Mouse (Mus musculus) limb, embryonic 11.5 days (tissue): ENCODE measurements around the gene Tm4sf5. TPM values are rescaled to one million over a fixed set of nuclear protein-coding genes. Genes with fewer than 3 reads are reported as not detected.
A peak's percentile ranks its signal among the peaks of the same experiment; 100 is the strongest.

ENCODE experiments used
- ATAC-seq: fragments of 200-750 bp; cut with Nextera tagmentation; 2 replicates; pipeline ENCODE4 v1.8.0; 2017; ENCODE audit warnings: low read depth; ENCODE audit not compliant: insufficient number of reproducible peaks, low FRiP score, low TSS enrichment
- DNase-seq: peaks from one replicate; pipeline ENCODE4 v3.0.0-alpha.2; 2015; ENCODE audit warnings: low spot score
- H3K27ac ChIP-seq: fragments of 300-500 bp; sonication (generic); replicated peaks from 2 replicates; pipeline ENCODE4 v1.5.1; 2014; ENCODE audit warnings: low read depth, mild to moderate bottlenecking, low read length
- H3K27me3 ChIP-seq: fragments of 300-500 bp; sonication (generic); 2 replicates; pipeline ENCODE4 v1.6.1; 2014; ENCODE audit warnings: mild to moderate bottlenecking, low read length, mixed read lengths; ENCODE audit not compliant: control insufficient read depth, insufficient read depth
- H3K36me3 ChIP-seq: fragments of 300-500 bp; sonication (generic); 2 replicates; pipeline ENCODE4 v1.6.1; 2014; ENCODE audit warnings: mild to moderate bottlenecking, low read length, moderate library complexity, mixed read lengths; ENCODE audit not compliant: control insufficient read depth, insufficient read depth
- H3K4me1 ChIP-seq: fragments of 300-500 bp; sonication (generic); 2 replicates; pipeline ENCODE4 v1.6.1; 2014; ENCODE audit warnings: low read length, mixed read lengths; ENCODE audit not compliant: control insufficient read depth, insufficient read depth
- H3K4me2 ChIP-seq: fragments of 300-500 bp; sonication (generic); 2 replicates; pipeline ENCODE4 v1.6.1; 2014; ENCODE audit warnings: low read depth, mild to moderate bottlenecking, moderate library complexity; ENCODE audit not compliant: severe bottlenecking
- H3K4me3 ChIP-seq: fragments of 300-500 bp; sonication (generic); 2 replicates; pipeline ENCODE4 v1.5.1; 2014; ENCODE audit warnings: low read depth, low read length
- H3K9ac ChIP-seq: fragments of 300-500 bp; sonication (generic); 2 replicates; pipeline ENCODE4 v1.6.1; 2014; ENCODE audit warnings: mild to moderate bottlenecking, low read length
- H3K9me3 ChIP-seq: fragments of 300-500 bp; sonication (generic); 2 replicates; pipeline ENCODE4 v1.6.1; 2016; ENCODE audit warnings: low read length; ENCODE audit not compliant: control insufficient read depth
- WGBS: fragments of 180-500 bp; shearing (Covaris S2); extraction: QIAGEN DNeasy Blood & Tissue Kit; methylation state at CpG from one replicate; pipeline ENCODE4 v1.1.7; 2014; 5-methylcytosine and 5-hydroxymethylcytosine counted together
- polyA plus RNA-seq: library from polyadenylated mRNA; unstranded; fragments of >200 nt; fragmentation: Nextera tagmentation; extraction: Ambion mirVana; gene quantifications from 2 replicates; pipeline ENCODE4 v1.2.1, GENCODE M21; 2014

Gene Tm4sf5
- polyA plus RNA-seq: 0.49 and 0.64 TPM in 2 replicates

GRCm38 (mm10) chr11:70504970-70505369 lies at the start of gene Tm4sf5:
Tm4sf5 (plus strand) TSS chr11:70505244.
- no peak within 1 kb of the TSS for H3K4me2 ChIP-seq
- H3K36me3 ChIP-seq: no peaks in the 10 kb centered on the region
- ATAC-seq (no peak), DNase-seq (no peak)
- no peak within 1 kb of the TSS for H3K9ac ChIP-seq
- no peak within 1 kb of the TSS for H3K4me3 ChIP-seq
- WGBS: 70% methylated on average over 9 of the region's 9 CpGs
- peaks cover 5% of the 10 kb centered on the region for H3K4me1 ChIP-seq
- H3K27me3 ChIP-seq: no peaks in the 10 kb centered on the region
- no peaks in the 10 kb centered on the region for H3K9me3 ChIP-seq
- no peak within 1 kb of the TSS for H3K27ac ChIP-seq

DNA sequence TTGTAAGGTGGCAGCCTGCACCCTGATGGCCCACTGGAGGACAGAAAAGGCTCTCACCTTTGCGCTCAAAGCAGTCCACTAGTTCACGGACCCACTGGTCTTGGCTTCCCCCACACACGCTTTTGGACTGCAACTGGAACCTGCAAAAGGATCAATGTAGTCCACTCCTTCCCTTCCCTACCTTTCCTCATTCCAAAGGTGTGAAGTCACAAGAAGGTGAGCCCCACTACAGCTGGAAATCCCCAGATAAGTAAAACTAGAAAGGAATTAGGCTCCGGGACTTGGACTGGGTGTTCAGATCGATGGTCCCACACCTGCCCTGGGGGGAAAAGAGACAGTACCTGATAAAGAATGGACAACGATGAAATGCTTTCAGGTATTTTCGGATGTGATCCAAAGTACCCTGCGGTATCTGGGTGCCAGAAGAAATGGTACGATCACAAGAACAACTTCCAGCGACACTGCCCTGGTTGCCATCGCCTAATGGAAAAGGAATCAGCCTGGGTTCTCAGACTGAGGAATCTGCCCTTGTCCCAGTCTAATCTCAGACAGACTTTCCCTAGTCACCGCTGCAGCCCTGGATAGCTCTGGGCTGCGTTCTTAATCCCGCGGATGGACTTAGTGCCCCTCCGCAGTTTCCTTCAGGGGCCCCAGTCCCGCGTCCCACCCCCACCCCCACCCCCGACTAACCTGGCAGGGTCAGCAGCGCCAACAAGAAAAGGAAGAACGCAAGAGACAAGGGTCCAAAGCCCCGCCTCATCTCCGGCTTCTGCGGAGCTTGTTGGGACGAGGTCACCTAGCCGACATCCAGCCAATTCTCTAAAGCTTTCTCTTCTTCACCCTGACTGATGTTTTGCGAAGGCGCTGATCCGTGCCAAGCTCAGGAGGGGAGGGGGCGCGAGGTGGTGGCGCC lies 46.1 kb upstream of the Tm4sf5 start, which contains the start of gene Zmynd15:
TSS of gene Zmynd15 (plus strand) at position 746 of the 913 bp plus-strand sequence.
- DNase-seq (peak; percentile 35), ATAC-seq (no peak)
- no peaks in the 10 kb centered on the region for H3K4me1 ChIP-seq
- H3K36me3 ChIP-seq: no peaks in the 10 kb centered on the region
- peaks cover 24% of the 10 kb centered on the region for H3K27me3 ChIP-seq
- H3K9me3 ChIP-seq: no peaks in the 10 kb centered on the region
- H3K4me2 ChIP-seq: peak within 1 kb of the TSS; percentile 75
- peak within 1 kb of the TSS; percentile 36 for H3K9ac ChIP-seq
- WGBS: 20% methylated on average over 31 of the region's 32 CpGs
- peak within 1 kb of the TSS; percentile 41 for H3K4me3 ChIP-seq
- H3K27ac ChIP-seq: no peak within 1 kb of the TSS

DNA sequence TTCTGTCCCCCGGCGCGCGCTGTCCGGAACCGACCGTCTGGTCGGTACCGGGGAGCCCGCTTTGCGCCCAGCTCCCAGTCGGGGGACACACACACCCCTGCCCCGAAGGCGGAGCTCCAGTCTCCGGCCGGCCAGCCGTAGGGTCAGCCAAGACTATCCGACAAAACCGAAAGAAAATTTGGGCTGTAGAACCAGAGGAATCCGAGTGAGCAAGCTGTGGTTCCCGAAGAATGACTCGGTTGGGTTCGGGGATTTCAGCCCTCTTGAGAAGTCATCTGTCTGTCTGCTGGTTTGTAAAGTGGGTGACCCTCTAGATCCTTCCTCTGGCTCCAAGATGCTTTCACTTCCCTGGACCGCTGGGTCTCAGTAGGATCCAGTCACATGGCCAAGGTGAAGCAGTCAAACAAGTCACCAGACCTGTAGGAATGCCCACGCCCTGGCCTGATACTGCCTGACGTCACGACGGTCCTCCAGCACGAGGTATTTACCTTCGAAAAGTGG lies 45.4 kb upstream of the Tm4sf5 start, which contains the start of gene Cxcl16:
TSS of gene Cxcl16 (minus strand) at position 384 of the 501 bp plus-strand sequence.
- H3K4me1 ChIP-seq: no peaks in the 10 kb centered on the region
- WGBS: 4% methylated on average over 30 of the region's 30 CpGs
- DNase-seq: peak; percentile 33

DNA sequence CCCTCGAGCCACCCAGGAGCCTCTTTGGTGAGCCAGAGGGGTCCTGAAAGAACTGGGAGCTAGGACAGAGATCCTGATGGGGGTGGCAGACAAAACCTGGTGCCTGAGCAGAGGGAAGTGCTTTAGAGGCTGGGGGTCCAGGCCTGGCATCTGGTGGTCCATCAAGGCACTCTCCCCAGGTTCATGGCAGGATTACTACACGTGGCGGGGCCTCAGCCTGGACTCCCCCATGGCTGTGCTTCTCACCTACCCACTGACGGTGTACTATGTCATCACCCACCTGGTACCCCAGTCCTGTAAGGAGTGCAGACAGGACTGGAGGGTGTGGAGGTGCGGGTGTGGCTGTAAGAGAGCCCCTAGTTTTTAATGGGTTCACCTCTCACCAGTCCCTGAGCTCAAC lies 41.1 kb upstream of the Tm4sf5 start:
- Histone ChIP-seq H3K9ac (no peak overlapping the region), H3K36me3 (no peaks in the 10 kb centered on the region), H3K27me3 (peaks cover 49% of the 10 kb centered on the region), H3K27ac (no peak overlapping the region), H3K4me2 (no peak overlapping the region), H3K4me1 (0 out of 2 replicates have a peak, but pooled peaks cover 4% of the 10 kb centered on the region), H3K4me3 (no peak overlapping the region), H3K9me3 (no peaks in the 10 kb centered on the region)
- no peak for DNase-seq
- WGBS: 75% methylated on average over 5 of the region's 5 CpGs
- no peak for ATAC-seq

More for the DNA sequence above, 45.4 kb upstream of the Tm4sf5 start, which contains the start of gene Cxcl16:
- Histone ChIP-seq H3K9ac (peak within 1 kb of the TSS; percentile 36), H3K27me3 (peaks cover 31% of the 10 kb centered on the region), H3K36me3 (no peaks in the 10 kb centered on the region), H3K27ac (no peak within 1 kb of the TSS), H3K9me3 (no peaks in the 10 kb centered on the region), H3K4me2 (peak within 1 kb of the TSS; percentile 75), H3K4me3 (peak within 1 kb of the TSS; percentile 41)
- no peak for ATAC-seq

DNA sequence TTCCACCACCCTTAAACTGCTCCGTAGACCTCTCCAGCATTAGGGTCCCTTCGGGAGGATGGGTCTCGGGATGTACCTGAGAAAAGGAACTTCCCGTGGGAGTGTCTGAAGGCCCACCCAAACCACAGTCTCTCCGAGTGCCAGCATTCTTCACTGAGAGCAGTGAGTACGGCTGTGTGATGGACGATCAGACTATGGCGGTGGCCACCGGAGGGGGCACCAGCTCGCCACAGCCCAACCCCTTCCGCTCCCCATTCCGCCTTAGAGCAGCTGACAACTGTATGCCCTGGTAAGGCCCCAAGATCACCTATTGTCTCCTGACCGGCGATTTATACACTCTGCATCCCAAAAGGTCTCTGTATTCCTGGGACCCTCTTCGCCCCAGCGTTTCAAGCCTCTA lies 39.8 kb upstream of the Tm4sf5 start:
- H3K4me1 ChIP-seq: 0 out of 2 replicates have a peak, but pooled peaks cover 4% of the 10 kb centered on the region
- peak overlapping the region; percentile 22; the same call in 1 of the 2 replicates for H3K4me2 ChIP-seq
- ATAC-seq: no peak
- peak; percentile 29 for DNase-seq
- WGBS: 26% methylated on average over 16 of the region's 16 CpGs
- H3K27ac ChIP-seq: no peak overlapping the region
- no peaks in the 10 kb centered on the region for H3K9me3 ChIP-seq
- H3K27me3 ChIP-seq: peaks cover 40% of the 10 kb centered on the region
- H3K9ac ChIP-seq: no peak overlapping the region
- peak overlapping the region; percentile 14; the same call in 1 of the 2 replicates for H3K4me3 ChIP-seq
- H3K36me3 ChIP-seq: no peaks in the 10 kb centered on the region

DNA sequence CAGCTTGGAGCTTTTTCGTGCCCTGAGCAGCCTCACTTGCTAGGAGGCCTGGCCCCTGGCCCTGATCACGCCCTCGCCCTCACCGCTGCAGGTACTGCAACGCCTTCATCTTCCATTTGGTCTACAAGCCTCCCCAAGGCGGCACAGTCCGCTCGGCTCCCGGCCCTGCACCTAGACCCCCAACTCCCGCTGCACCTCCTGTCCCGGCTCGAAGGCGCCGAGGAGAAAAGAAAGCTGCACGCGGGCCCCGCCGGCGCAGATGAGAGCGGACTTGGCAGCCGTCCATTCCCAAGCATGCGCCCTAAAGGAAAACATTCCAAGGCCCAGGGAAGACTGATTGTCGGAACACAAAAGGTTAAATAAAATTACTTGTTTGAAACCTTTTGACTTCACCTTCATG lies 39.2 kb upstream of the Tm4sf5 start:
- Histone ChIP-seq H3K9me3 (no peaks in the 10 kb centered on the region), H3K4me2 (peak overlapping the region; percentile 22; the same call in 1 of the 2 replicates), H3K36me3 (no peaks in the 10 kb centered on the region), H3K27ac (no peak overlapping the region), H3K4me1 (0 out of 2 replicates have a peak, but pooled peaks cover 4% of the 10 kb centered on the region), H3K4me3 (peak overlapping the region; percentile 14; the same call in 1 of the 2 replicates), H3K9ac (peak overlapping the region; percentile 34), H3K27me3 (peaks cover 34% of the 10 kb centered on the region)
- ATAC-seq (no peak), DNase-seq (peak; percentile 34)
- 11% methylated on average over 23 of the region's 23 CpGs for WGBS

- Histone ChIP-seq H3K36me3 (no peaks in the 10 kb centered on the region), H3K27me3 (peaks cover 31% of the 10 kb centered on the region)
- ATAC-seq: no peak
Measured at GRCm38 (mm10) chr11:70467902-70468619, 37.0 kb upstream of the Tm4sf5 start.

GRCm38 (mm10) chr11:70469764-70470163 lies 35.3 kb upstream of the Tm4sf5 start:
- Histone ChIP-seq H3K4me2 (no peak overlapping the region), H3K4me1 (0 out of 2 replicates have a peak, but pooled peaks cover 4% of the 10 kb centered on the region), H3K4me3 (no peak overlapping the region), H3K27me3 (peaks cover 23% of the 10 kb centered on the region), H3K36me3 (no peaks in the 10 kb centered on the region), H3K9ac (no peak overlapping the region), H3K9me3 (no peaks in the 10 kb centered on the region), H3K27ac (no peak overlapping the region)
- DNase-seq (no peak), ATAC-seq (no peak)
- WGBS: 87% methylated on average over 3 of the region's 3 CpGs

More at GRCm38 (mm10) chr11:70467902-70468619, 37.0 kb upstream of the Tm4sf5 start:
- H3K4me1 ChIP-seq: 0 out of 2 replicates have a peak, but pooled peaks cover 4% of the 10 kb centered on the region
- no peak for DNase-seq
- no peak overlapping the region for H3K4me2 ChIP-seq
- WGBS: 88% methylated on average over 5 of the region's 5 CpGs
- H3K27ac ChIP-seq: no peak overlapping the region
- no peak overlapping the region for H3K9ac ChIP-seq
- H3K9me3 ChIP-seq: no peaks in the 10 kb centered on the region
- no peak overlapping the region for H3K4me3 ChIP-seq
